Mouse (Mus musculus): ENCODE results near the gene Usp7.

- TF ChIP-seq GATA1 (IDR thresholded peaks at IDR 0.05; ENCODE audit: low read length) (no peak), TAL1 (IDR thresholded peaks at IDR 0.05; ENCODE audit: low read length) (no peak)
Measured at GRCm38 (mm10) chr16:8699556-8699955, 92.6 kb downstream of the Usp7 start.
